8 mouse cellular contexts compared by ENCODE assay signal in genomic region chr7:128251946-128252345, GRCm38 (mm10). TPM values are rescaled to one million over a fixed set of nuclear protein-coding genes. Genes with fewer than 3 reads are reported as not detected.
A peak's percentile ranks its signal among the peaks of the same experiment; 100 is the strongest.
DNase-seq lines count a peak whose midpoint lies in the region; ATAC-seq lines count a peak whose summit lies in the region.
"Had no signal": no experiment of that assay in that cellular context is flagged by ENCODE, and none has a peak within 500 bp of the region (broad histone marks: within the 10 kb centered on the region; RNA-seq: fewer than 3 reads in every experiment).

No protein-coding gene starts in this region.

- H3K27ac ChIP-seq in neural tube, embryonic 11.5 days (ENCODE audit: low read depth, low read length): no peak overlapping the region
- H3K27ac ChIP-seq in forebrain, embryonic 14.5 days (ENCODE audit: low read depth, low read length): no peak overlapping the region
- peak overlapping the region; percentile 65 for H3K27ac ChIP-seq in midbrain, embryonic 10.5 days (replicated peaks)

- peak overlapping the region; percentile 45 for H3K4me2 ChIP-seq in neural tube, embryonic 11.5 days (ENCODE audit: low read depth)
- H3K4me2 ChIP-seq in forebrain, embryonic 14.5 days (ENCODE audit: low read length): peak overlapping the region; percentile 58

- peaks cover 9% of the 10 kb centered on the region for H3K4me1 ChIP-seq in neural tube, embryonic 11.5 days (ENCODE audit: control insufficient read depth, insufficient read depth, low read length)
- H3K4me1 ChIP-seq in forebrain, embryonic 14.5 days (ENCODE audit: control insufficient read depth, insufficient read depth, low read length): no peaks in the 10 kb centered on the region
- H3K4me1 ChIP-seq in midbrain, embryonic 10.5 days: peaks cover 31% of the 10 kb centered on the region

- intact Hi-C loops in left cerebral cortex, postnatal 14 days (cut with DNase I): no loop called here

- H3K36me3 ChIP-seq in neural tube, embryonic 11.5 days (ENCODE audit: control insufficient read depth, insufficient read depth, low read length): no peaks in the 10 kb centered on the region
- no peaks in the 10 kb centered on the region for H3K36me3 ChIP-seq in forebrain, embryonic 14.5 days (ENCODE audit: control insufficient read depth, insufficient read depth, low read length)
- H3K36me3 ChIP-seq in midbrain, embryonic 10.5 days: no peaks in the 10 kb centered on the region

- peak overlapping the region; percentile 30 for H3K4me3 ChIP-seq in neural tube, embryonic 11.5 days (ENCODE audit: low read depth, low read length)
- no peak overlapping the region; the same call in 1 of the 2 replicates for H3K4me3 ChIP-seq in forebrain, embryonic 14.5 days (ENCODE audit: low read depth, low read length)
- peak overlapping the region; percentile 51 for H3K4me3 ChIP-seq in midbrain, embryonic 10.5 days

- no peaks in the 10 kb centered on the region for H3K9me3 ChIP-seq in neural tube, embryonic 11.5 days (ENCODE audit: control insufficient read depth, low read length)
- no peaks in the 10 kb centered on the region for H3K9me3 ChIP-seq in forebrain, embryonic 14.5 days (replicated peaks; ENCODE audit: control insufficient read depth, low read length)
- no peaks in the 10 kb centered on the region for H3K9me3 ChIP-seq in midbrain, embryonic 10.5 days (replicated peaks)

- WGBS in neural tube, embryonic 11.5 days: 43% methylated on average over 12 of the region's 12 CpGs
- WGBS in forebrain, embryonic 14.5 days: 56% methylated on average over 12 of the region's 12 CpGs
- 57% methylated on average over 12 of the region's 12 CpGs for WGBS in midbrain, embryonic 10.5 days

- DNase-seq in neural tube, embryonic 11.5 days (ENCODE audit: low spot score): no peak
- DNase-seq in neural tube, embryonic 10.5 days (ENCODE audit: extremely low spot score, low spot score): no peak
- DNase-seq in forebrain, embryonic 14.5 days (ENCODE audit: low spot score): no peak
- no peak for DNase-seq in midbrain, embryonic 10.5 days (ENCODE audit: low spot score)
- peak; percentile 53 for DNase-seq in thymus, postnatal 4 days
- no peak for DNase-seq in left cerebral cortex, postnatal 14 days (ENCODE audit: low spot score in 2 of 2)
- DNase-seq: heart, postnatal 36 days had no signal

- no peak for ATAC-seq in neural tube, embryonic 11.5 days (ENCODE audit: insufficient read depth, low FRiP score, low TSS enrichment)
- ATAC-seq in forebrain, embryonic 14.5 days: no peak
- no peak for ATAC-seq in inflammation-experienced regulatory T-cells, adult 6 months

- no peaks in the 10 kb centered on the region for H3K27me3 ChIP-seq in neural tube, embryonic 11.5 days (ENCODE audit: control insufficient read depth, insufficient read depth, low read length)
- no peaks in the 10 kb centered on the region for H3K27me3 ChIP-seq in forebrain, embryonic 14.5 days (replicated peaks; ENCODE audit: control insufficient read depth, insufficient read depth, low read length)
- peaks cover 65% of the 10 kb centered on the region for H3K27me3 ChIP-seq in midbrain, embryonic 10.5 days (ENCODE audit: low read depth, poor library complexity, severe bottlenecking)

- H3K9ac ChIP-seq in neural tube, embryonic 11.5 days (ENCODE audit: low read length): peak overlapping the region; percentile 19; the same call in 1 of the 2 replicates
- H3K9ac ChIP-seq in forebrain, embryonic 14.5 days (ENCODE audit: low read length): 0 out of 2 replicates have a peak overlapping the region, but pooled peaks have one; percentile 50

RNA-seq across cellular contexts. Expression of gene Tgfb1i1, which starts 5.3 kb away (rescaled TPM):
- 31.3 and 32.3 TPM in 2 replicates for polyA plus RNA-seq in neural tube, embryonic 11.5 days (2014; fragmentation: Nextera tagmentation; extraction: Ambion mirVana)
- 12.4 and 17.6 TPM in 2 replicates for polyA plus RNA-seq in forebrain, embryonic 14.5 days (2014; fragmentation: Nextera tagmentation; extraction: Ambion mirVana)
- 40.9 and 45.3 TPM in 2 replicates for polyA plus RNA-seq in midbrain, embryonic 10.5 days (2016; fragmentation: Nextera tagmentation; extraction: Ambion mirVana)
- total RNA-seq in left cerebral cortex, postnatal 14 days (2021): 10 to 100 TPM; 27.1 to 27.4 TPM
- 1 to 10 TPM in 1 of 3 experiments, under 1 TPM in 1, not detected in 1; 0.26 to 1.0 TPM for polyA plus RNA-seq in inflammation-experienced regulatory T-cells, adult 6 months (2017; shearing (Covaris generic))

RNA-seq across cellular contexts. Expression of gene Slc5a2, which starts 13.5 kb away (rescaled TPM):
- 0.13 and 0.55 TPM in 2 replicates for polyA plus RNA-seq in neural tube, embryonic 11.5 days (2014; fragmentation: Nextera tagmentation; extraction: Ambion mirVana)
- not detected in 2 replicates for polyA plus RNA-seq in forebrain, embryonic 14.5 days (2014; fragmentation: Nextera tagmentation; extraction: Ambion mirVana)
- polyA plus RNA-seq in midbrain, embryonic 10.5 days (2016; fragmentation: Nextera tagmentation; extraction: Ambion mirVana): 0.28 and 0.50 TPM in 2 replicates
- not detected for total RNA-seq in left cerebral cortex, postnatal 14 days (2021)
- polyA plus RNA-seq in inflammation-experienced regulatory T-cells, adult 6 months (2017; shearing (Covaris generic)): not detected
- total RNA-seq: heart, postnatal 36 days had no signal

RNA-seq across cellular contexts. Expression of gene 9130023H24Rik, which starts 14.1 kb away (rescaled TPM):
- polyA plus RNA-seq in neural tube, embryonic 11.5 days (2014; fragmentation: Nextera tagmentation; extraction: Ambion mirVana): 12.9 and 14.2 TPM in 2 replicates
- 8.3 and 9.0 TPM in 2 replicates for polyA plus RNA-seq in forebrain, embryonic 14.5 days (2014; fragmentation: Nextera tagmentation; extraction: Ambion mirVana)
- 10.3 and 11.7 TPM in 2 replicates for polyA plus RNA-seq in midbrain, embryonic 10.5 days (2016; fragmentation: Nextera tagmentation; extraction: Ambion mirVana)
- 1 to 10 TPM; 3.6 to 4.0 TPM for total RNA-seq in left cerebral cortex, postnatal 14 days (2021)
- 1 to 10 TPM; 2.6 to 4.9 (median 2.8) TPM for polyA plus RNA-seq in inflammation-experienced regulatory T-cells, adult 6 months (2017; shearing (Covaris generic))

RNA-seq across cellular contexts. Expression of gene Armc5, which starts 14.8 kb away (rescaled TPM):
- 10.5 and 11.6 TPM in 2 replicates for polyA plus RNA-seq in neural tube, embryonic 11.5 days (2014; fragmentation: Nextera tagmentation; extraction: Ambion mirVana)
- polyA plus RNA-seq in forebrain, embryonic 14.5 days (2014; fragmentation: Nextera tagmentation; extraction: Ambion mirVana): 5.7 and 6.6 TPM in 2 replicates
- 15.4 and 16.7 TPM in 2 replicates for polyA plus RNA-seq in midbrain, embryonic 10.5 days (2016; fragmentation: Nextera tagmentation; extraction: Ambion mirVana)
- 10 to 100 TPM in 1 of 2 experiments, 1 to 10 TPM in 1; 9.7 to 11.4 TPM for total RNA-seq in left cerebral cortex, postnatal 14 days (2021)
- 1 to 10 TPM; 4.9 to 5.6 (median 5.5) TPM for polyA plus RNA-seq in inflammation-experienced regulatory T-cells, adult 6 months (2017; shearing (Covaris generic))

RNA-seq across cellular contexts. Expression of gene Cox6a2, which starts 45.8 kb away (rescaled TPM):
- 2.3 and 3.4 TPM in 2 replicates for polyA plus RNA-seq in neural tube, embryonic 11.5 days (2014; fragmentation: Nextera tagmentation; extraction: Ambion mirVana)
- polyA plus RNA-seq in forebrain, embryonic 14.5 days (2014; fragmentation: Nextera tagmentation; extraction: Ambion mirVana): 0.27 TPM in 1 of 2 replicates, not detected in the other
- not detected in 2 replicates for polyA plus RNA-seq in midbrain, embryonic 10.5 days (2016; fragmentation: Nextera tagmentation; extraction: Ambion mirVana)
- 10 to 100 TPM; 13.5 to 17.3 TPM for total RNA-seq in left cerebral cortex, postnatal 14 days (2021)
- 1 to 10 TPM in 1 of 3 experiments, not detected in 2; 1.5 TPM for polyA plus RNA-seq in inflammation-experienced regulatory T-cells, adult 6 months (2017; shearing (Covaris generic))
